Mouse (Mus musculus): Measurements from ENCODE around the gene 1700037H04Rik. TPM values are rescaled to one million over a fixed set of nuclear protein-coding genes. Genes with fewer than 3 reads are reported as not detected.

Gene 1700037H04Rik
- polyA plus RNA-seq, 1 experiment from 2014 or later = 85.7 TPM

DNA sequence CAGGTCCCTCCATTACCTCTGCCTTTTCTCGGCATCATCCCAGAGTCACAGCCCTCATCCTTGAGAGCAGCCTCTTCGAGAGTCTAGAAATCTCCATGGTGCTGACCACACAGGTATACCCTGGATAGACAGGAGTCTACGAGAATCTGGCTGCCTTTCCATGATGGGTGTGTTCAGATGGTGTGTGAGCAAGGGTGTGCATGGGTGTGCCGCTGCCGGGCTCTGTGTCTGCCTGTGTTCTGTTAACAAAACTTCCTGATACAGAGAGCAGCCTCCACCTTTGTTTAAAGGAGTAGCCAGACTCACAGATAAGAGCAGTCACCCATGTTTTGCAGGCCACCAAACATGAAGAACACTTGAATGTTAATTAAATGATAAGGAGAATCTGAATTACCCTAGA lies 30.0 kb downstream of the 1700037H04Rik start:
- Histone ChIP-seq H3K4me1 (ENCODE audit: control insufficient read depth, insufficient read depth, low read length) (peaks cover 10% of the 10 kb centered on the region), H3K4me3 (replicated peaks; ENCODE audit: low read depth, low read length) (no peak overlapping the region), H3K36me3 (ENCODE audit: control insufficient read depth, insufficient read depth, low read length) (no peaks in the 10 kb centered on the region), H3K27me3 (ENCODE audit: control insufficient read depth, insufficient read depth, low read length) (no peaks in the 10 kb centered on the region), H3K27ac (replicated peaks; ENCODE audit: low read depth, low read length) (no peak overlapping the region), H3K4me2 (ENCODE audit: low read length) (no peak overlapping the region), H3K9ac (replicated peaks; ENCODE audit: low read length) (no peak overlapping the region), H3K9me3 (ENCODE audit: control insufficient read depth, low read length) (no peaks in the 10 kb centered on the region)
- 83% methylated on average over 5 of the region's 5 CpGs for WGBS
- no peak for DNase-seq
- no peak for ATAC-seq (ENCODE audit: low FRiP score, low TSS enrichment)

DNA sequence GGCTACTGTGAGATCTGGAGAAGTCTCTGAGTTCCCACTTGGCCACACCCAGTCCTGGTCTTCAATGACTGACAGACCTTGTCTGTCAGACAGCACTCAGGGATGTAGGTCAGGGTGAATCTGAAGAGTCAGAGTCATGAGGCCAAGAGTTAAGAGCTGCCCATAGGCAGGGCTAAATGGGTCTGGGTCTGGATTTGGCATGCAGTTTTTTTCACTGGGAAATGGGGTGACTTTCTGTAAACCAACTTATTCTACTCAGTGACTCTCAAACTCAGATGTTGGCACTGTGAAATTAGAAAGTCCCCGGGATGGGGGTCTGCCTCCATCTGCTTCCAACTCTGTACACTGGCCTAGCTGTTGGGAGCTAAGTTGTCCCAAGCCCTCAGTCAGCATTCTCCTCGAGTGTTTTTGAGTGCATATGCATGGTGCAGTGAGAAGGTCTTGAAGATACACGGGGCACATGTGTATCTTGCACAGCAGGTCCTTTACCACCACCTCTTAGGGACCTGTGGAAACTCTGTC lies 31.2 kb downstream of the 1700037H04Rik start:
- Histone ChIP-seq H3K4me2 (ENCODE audit: low read length) (no peak overlapping the region), H3K36me3 (ENCODE audit: control insufficient read depth, insufficient read depth, low read length) (no peaks in the 10 kb centered on the region), H3K27me3 (ENCODE audit: control insufficient read depth, insufficient read depth, low read length) (no peaks in the 10 kb centered on the region), H3K4me1 (ENCODE audit: control insufficient read depth, insufficient read depth, low read length) (peaks cover 10% of the 10 kb centered on the region), H3K9ac (replicated peaks; ENCODE audit: low read length) (no peak overlapping the region), H3K9me3 (ENCODE audit: control insufficient read depth, low read length) (no peaks in the 10 kb centered on the region), H3K4me3 (replicated peaks; ENCODE audit: low read depth, low read length) (no peak overlapping the region), H3K27ac (replicated peaks; ENCODE audit: low read depth, low read length) (no peak overlapping the region)
- DNase-seq = no peak
- 87% methylated on average over 3 of the region's 3 CpGs for WGBS
- no peak for ATAC-seq (ENCODE audit: low FRiP score, low TSS enrichment)

DNA sequence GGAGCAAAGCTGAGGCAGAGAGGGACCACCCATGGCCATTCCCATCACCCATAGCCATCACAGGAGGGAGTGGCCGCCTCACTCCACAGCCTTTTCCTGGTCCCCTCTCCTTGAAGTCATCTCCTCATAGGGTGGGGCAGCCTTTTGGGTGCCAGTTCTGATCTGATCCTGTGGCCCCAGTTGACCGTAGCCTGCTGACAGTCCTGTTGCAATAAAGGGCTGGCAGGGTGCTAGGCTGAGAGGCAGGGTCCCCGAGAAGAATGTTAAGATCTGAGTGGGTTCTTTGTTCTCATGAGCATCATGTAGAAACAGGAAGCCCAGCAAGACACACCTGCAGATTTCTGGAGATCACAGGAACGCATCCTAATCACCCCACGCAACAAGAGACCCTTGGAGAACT lies 31.7 kb downstream of the 1700037H04Rik start:
- no peaks in the 10 kb centered on the region for H3K9me3 ChIP-seq (ENCODE audit: control insufficient read depth, low read length)
- H3K4me3 ChIP-seq (replicated peaks; ENCODE audit: low read depth, low read length) = no peak overlapping the region
- peaks cover 10% of the 10 kb centered on the region for H3K4me1 ChIP-seq (ENCODE audit: control insufficient read depth, insufficient read depth, low read length)
- 93% methylated on average over 5 of the region's 5 CpGs for WGBS
- no peak overlapping the region for H3K27ac ChIP-seq (replicated peaks; ENCODE audit: low read depth, low read length)
- no peaks in the 10 kb centered on the region for H3K27me3 ChIP-seq (ENCODE audit: control insufficient read depth, insufficient read depth, low read length)
- no peak for ATAC-seq (ENCODE audit: low FRiP score, low TSS enrichment)
- no peaks in the 10 kb centered on the region for H3K36me3 ChIP-seq (ENCODE audit: control insufficient read depth, insufficient read depth, low read length)
- no peak for DNase-seq
- H3K9ac ChIP-seq (replicated peaks; ENCODE audit: low read length) = no peak overlapping the region
- H3K4me2 ChIP-seq (ENCODE audit: low read length) = peak overlapping the region; percentile 86; the same call in 1 of the 2 replicates

DNA sequence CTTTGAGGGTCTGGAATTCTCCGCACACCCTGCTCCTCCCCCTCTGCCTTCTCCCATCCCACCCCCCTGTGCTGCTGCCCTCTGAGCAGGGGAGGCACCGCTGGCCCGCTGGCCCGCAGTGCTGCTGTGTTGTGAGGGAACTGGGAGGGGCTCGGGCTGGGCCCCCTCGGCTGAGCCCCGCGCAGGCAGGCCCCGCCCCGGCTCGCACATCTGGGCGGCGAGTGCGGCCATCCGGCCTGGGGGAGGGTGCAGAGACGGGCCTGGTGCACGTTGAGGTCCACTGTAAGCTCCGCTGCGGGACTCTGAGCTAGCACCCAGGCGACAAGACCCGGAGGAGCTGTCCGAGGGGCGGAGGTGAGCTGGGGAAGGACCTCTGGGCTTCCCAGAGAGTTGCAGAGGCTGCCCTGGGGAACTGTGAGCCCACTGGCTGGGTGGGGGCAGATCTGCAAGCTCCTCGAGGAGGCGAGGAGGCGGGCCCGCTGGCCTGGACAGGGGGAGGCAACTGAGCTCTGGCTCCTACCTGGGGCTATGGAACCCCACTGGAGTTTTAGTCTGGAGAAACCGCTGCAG lies 32.6 kb downstream of the 1700037H04Rik start, which contains the start of gene Hspa12b:
Hspa12b (plus strand) TSS at position 120 of the 570 bp plus-strand sequence.
- whole genome bisulfite sequencing = 2% methylated on average over 28 of the region's 28 CpGs
- H3K4me2 ChIP-seq (ENCODE audit: low read length) = peak within 1 kb of the TSS; percentile 86
- no peaks in the 10 kb centered on the region for H3K27me3 ChIP-seq (ENCODE audit: control insufficient read depth, insufficient read depth, low read length)
- H3K9ac ChIP-seq (replicated peaks; ENCODE audit: low read length) = peak within 1 kb of the TSS; percentile 66
- peak within 1 kb of the TSS; percentile 40 for H3K4me3 ChIP-seq (replicated peaks; ENCODE audit: low read depth, low read length)
- no peak within 1 kb of the TSS for H3K27ac ChIP-seq (replicated peaks; ENCODE audit: low read depth, low read length)
- H3K4me1 ChIP-seq (ENCODE audit: control insufficient read depth, insufficient read depth, low read length) = peaks cover 10% of the 10 kb centered on the region
- H3K9me3 ChIP-seq (ENCODE audit: control insufficient read depth, low read length) = no peaks in the 10 kb centered on the region
- DNase-seq = peak; percentile 59
- peak; percentile 79 for ATAC-seq (ENCODE audit: low FRiP score, low TSS enrichment)
- no peaks in the 10 kb centered on the region for H3K36me3 ChIP-seq (ENCODE audit: control insufficient read depth, insufficient read depth, low read length)

DNA sequence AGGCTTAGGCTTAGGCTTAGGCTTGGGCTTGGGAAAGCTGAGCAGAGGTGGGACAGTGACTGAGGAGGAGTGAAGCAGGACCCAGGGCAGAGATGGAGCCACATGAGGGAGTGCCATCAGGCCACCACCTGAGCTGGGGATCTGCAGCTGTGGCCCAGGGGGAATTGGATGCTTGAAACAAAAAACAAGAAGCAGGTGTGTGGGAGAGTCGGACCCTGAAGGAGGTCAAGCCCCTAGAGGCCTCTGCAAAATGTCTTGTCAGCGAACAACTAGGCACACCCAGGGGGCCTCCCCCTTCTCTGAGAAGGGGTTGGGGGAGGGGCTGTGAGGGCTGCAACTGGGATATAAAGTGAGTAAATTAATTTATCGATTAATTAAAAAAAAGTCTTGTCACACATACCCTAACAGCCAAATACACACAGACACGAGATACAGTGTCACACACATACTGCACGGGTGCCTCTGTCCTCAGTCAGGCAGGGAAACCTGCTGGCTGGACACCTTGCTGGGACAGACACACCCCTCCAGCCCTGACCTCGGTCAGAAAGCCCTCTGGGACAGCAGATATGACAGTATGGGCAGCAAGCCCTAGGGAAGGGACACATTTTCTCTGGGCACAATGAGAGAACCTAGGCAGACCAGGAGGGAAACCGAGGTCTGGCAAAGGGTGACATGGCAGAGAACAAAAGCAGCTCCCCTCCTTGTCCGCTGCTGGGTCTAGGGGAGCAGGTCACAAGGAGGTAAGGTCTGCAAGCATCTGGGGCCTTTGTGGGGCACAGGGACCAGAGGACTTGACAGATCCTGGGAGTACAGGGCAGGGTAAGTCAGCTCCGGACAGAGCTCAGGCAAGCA lies 33.7 kb downstream of the 1700037H04Rik start:
- no peak overlapping the region for H3K9ac ChIP-seq (replicated peaks; ENCODE audit: low read length)
- no peak overlapping the region for H3K4me2 ChIP-seq (ENCODE audit: low read length)
- no peak for ATAC-seq (ENCODE audit: low FRiP score, low TSS enrichment)
- H3K4me3 ChIP-seq (replicated peaks; ENCODE audit: low read depth, low read length) = no peak overlapping the region
- DNase-seq = no peak
- H3K4me1 ChIP-seq (ENCODE audit: control insufficient read depth, insufficient read depth, low read length) = peaks cover 10% of the 10 kb centered on the region
- H3K27me3 ChIP-seq (ENCODE audit: control insufficient read depth, insufficient read depth, low read length) = no peaks in the 10 kb centered on the region
- WGBS = 46% methylated on average over 9 of the region's 9 CpGs
- H3K9me3 ChIP-seq (ENCODE audit: control insufficient read depth, low read length) = no peaks in the 10 kb centered on the region
- no peaks in the 10 kb centered on the region for H3K36me3 ChIP-seq (ENCODE audit: control insufficient read depth, insufficient read depth, low read length)
- no peak overlapping the region for H3K27ac ChIP-seq (replicated peaks; ENCODE audit: low read depth, low read length)

DNA sequence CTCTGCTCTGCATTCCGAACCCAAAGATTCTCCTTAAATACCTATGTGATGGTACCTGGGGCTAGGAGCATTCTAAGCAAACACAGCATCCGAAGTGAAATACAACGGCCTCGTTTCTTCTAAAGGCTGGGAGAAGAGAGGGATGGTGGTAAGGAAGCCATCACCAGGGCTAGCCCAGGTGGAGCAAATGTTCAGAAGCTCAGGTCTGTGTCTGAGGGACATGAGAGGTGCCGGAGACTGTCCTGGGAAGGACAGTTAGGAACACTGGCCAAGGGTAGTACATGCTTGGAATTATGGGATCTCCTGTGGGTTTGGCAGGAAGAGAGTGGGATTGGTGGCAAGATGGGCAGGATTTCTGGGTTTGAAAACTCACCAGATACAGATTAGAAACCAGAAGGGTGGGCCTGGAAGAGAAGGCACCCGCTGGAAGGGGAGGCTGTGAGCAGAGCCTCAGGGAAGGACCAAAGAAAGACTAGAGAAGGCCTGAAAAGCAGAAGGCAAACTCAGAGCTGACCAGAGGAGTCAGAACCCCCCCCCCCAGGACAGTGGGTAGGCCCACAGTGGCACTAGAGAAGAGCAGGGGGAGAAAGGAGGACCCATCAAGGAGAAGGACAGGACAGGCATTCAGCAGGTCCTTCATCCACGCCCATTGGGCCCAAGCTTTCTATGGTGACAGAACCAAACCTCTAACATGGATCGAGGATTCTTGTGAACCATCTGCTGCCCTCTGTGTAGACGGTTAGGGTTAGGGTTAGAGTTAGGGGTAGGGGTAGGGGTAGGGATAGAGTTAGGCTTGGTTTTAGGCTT lies 34.5 kb downstream of the 1700037H04Rik start:
- no peak for ATAC-seq (ENCODE audit: low FRiP score, low TSS enrichment)
- DNase-seq = no peak
- peaks cover 10% of the 10 kb centered on the region for H3K4me1 ChIP-seq (ENCODE audit: control insufficient read depth, insufficient read depth, low read length)
- no peak overlapping the region for H3K9ac ChIP-seq (replicated peaks; ENCODE audit: low read length)
- no peaks in the 10 kb centered on the region for H3K27me3 ChIP-seq (ENCODE audit: control insufficient read depth, insufficient read depth, low read length)
- H3K4me2 ChIP-seq (ENCODE audit: low read length) = no peak overlapping the region
- no peak overlapping the region for H3K4me3 ChIP-seq (replicated peaks; ENCODE audit: low read depth, low read length)
- no peak overlapping the region for H3K27ac ChIP-seq (replicated peaks; ENCODE audit: low read depth, low read length)
- WGBS = 92% methylated on average over 9 of the region's 9 CpGs
- H3K9me3 ChIP-seq (ENCODE audit: control insufficient read depth, low read length) = no peaks in the 10 kb centered on the region
- no peaks in the 10 kb centered on the region for H3K36me3 ChIP-seq (ENCODE audit: control insufficient read depth, insufficient read depth, low read length)

DNA sequence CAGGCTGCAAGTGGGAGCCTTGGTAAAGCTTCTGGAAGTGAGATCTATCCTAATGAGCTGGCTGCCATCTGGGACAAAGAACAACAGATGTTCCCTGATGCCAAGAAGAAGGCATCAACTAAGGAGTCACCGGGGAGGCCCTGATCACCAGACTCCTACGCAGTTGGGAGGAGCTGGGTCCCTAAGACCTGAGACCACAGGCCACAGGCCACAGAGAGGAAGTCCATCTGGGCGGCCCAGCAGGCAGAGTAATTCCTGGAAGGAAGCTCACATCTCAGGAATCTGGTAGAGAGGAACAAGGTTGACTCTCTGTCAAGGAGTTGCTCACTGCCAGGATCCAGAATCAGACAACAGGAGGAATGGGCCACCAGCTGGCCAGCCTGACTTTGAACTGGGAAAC lies 35.7 kb downstream of the 1700037H04Rik start:
- H3K9me3 ChIP-seq (ENCODE audit: control insufficient read depth, low read length) = no peaks in the 10 kb centered on the region
- peaks cover 10% of the 10 kb centered on the region for H3K4me1 ChIP-seq (ENCODE audit: control insufficient read depth, insufficient read depth, low read length)
- 79% methylated on average over 3 of the region's 3 CpGs for WGBS
- no peak overlapping the region for H3K27ac ChIP-seq (replicated peaks; ENCODE audit: low read depth, low read length)
- H3K27me3 ChIP-seq (ENCODE audit: control insufficient read depth, insufficient read depth, low read length) = no peaks in the 10 kb centered on the region
- no peak overlapping the region for H3K4me2 ChIP-seq (ENCODE audit: low read length)
- ATAC-seq (ENCODE audit: low FRiP score, low TSS enrichment) (no peak), DNase-seq (no peak)
- H3K9ac ChIP-seq (replicated peaks; ENCODE audit: low read length) = no peak overlapping the region
- H3K4me3 ChIP-seq (replicated peaks; ENCODE audit: low read depth, low read length) = no peak overlapping the region
- no peaks in the 10 kb centered on the region for H3K36me3 ChIP-seq (ENCODE audit: control insufficient read depth, insufficient read depth, low read length)

DNA sequence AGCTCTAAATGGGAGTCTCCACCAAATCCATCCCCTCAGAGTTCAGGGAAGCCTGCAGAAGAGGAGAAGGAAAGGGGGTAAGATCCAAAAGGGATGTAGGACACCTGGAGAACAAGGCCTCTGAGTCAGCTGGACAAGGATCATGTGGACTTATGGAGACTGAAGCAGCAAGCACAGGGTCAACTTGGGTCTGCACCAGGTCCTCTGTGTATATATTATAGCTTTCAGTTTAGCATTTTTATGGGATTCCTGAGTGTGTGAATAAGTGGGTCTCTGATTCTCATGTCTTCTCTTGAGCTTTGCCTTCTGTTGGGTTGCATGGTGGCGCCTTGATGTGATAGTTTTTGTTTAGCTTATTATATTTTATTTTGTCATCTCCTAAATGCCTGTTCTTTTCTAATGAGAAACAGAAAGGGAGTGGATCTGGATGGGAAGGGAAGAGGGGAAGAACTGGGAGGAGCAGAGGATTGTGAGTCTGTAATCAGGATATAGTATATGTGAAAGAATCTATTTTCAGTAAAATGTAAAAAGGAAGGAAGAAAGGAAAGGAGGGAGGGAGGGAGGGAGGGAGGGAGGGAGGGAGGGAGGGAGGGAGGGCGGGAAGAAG lies 40.8 kb downstream of the 1700037H04Rik start:
- WGBS = 96% methylated on average over 2 of the region's 2 CpGs
- no peak overlapping the region for H3K4me2 ChIP-seq (ENCODE audit: low read length)
- H3K36me3 ChIP-seq (ENCODE audit: control insufficient read depth, insufficient read depth, low read length) = no peaks in the 10 kb centered on the region
- no peak overlapping the region for H3K4me3 ChIP-seq (replicated peaks; ENCODE audit: low read depth, low read length)
- ATAC-seq (ENCODE audit: low FRiP score, low TSS enrichment) = no peak
- no peaks in the 10 kb centered on the region for H3K27me3 ChIP-seq (ENCODE audit: control insufficient read depth, insufficient read depth, low read length)
- DNase-seq = no peak
- no peak overlapping the region for H3K27ac ChIP-seq (replicated peaks; ENCODE audit: low read depth, low read length)
- no peaks in the 10 kb centered on the region for H3K9me3 ChIP-seq (ENCODE audit: control insufficient read depth, low read length)
- no peaks in the 10 kb centered on the region for H3K4me1 ChIP-seq (ENCODE audit: control insufficient read depth, insufficient read depth, low read length)
- H3K9ac ChIP-seq (replicated peaks; ENCODE audit: low read length) = no peak overlapping the region
